Comparison of ENCODE assay signal across 8 mouse cellular contexts in the genomic region with DNA sequence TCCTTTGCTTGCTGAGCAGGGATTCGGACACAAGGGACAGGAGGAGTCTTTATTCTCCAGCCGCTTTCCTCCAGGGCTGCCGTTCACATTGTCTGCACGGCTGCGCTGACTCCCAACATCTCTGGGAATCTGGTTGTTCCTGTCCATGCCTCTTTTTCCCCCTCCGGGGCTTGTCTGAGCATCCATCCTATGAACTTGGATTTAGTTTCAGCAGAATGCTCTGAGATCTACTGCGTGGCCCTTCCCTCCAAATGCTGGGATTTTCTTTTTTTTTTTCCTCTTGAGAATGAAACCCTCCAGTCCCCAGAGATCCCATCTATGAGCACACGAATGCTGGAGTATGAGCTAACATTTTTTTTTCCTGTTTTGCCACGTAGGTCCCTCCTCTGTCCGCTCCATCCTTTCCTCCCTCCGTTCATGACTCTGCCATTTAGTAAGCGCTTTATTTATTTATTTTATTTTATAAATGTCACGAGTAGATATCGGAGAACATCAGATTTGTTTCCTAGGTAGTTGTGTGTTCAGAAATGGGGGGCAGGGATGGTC. TPM values are rescaled to one million over a fixed set of nuclear protein-coding genes. Genes with fewer than 3 reads are reported as not detected.
DNase-seq lines count a peak whose midpoint lies in the region; ATAC-seq and TF ChIP-seq lines count a peak whose summit lies in the region.

No protein-coding gene starts in this region.

- no peak for ATAC-seq in heart, postnatal 0 days (ENCODE audit: insufficient read depth, low read depth)

- no peaks in the 10 kb centered on the region for H3K27me3 ChIP-seq in heart, postnatal 0 days (ENCODE audit: control insufficient read depth, insufficient read depth, low read length)
- no peaks in the 10 kb centered on the region for H3K27me3 ChIP-seq in hindbrain, embryonic 10.5 days (ENCODE audit: insufficient read depth, poor library complexity, severe bottlenecking)
- H3K27me3 ChIP-seq in midbrain, embryonic 10.5 days (ENCODE audit: low read depth, poor library complexity, severe bottlenecking): no peaks in the 10 kb centered on the region

- TF ChIP-seq POLR2A in brain, embryonic 14.5 days (IDR thresholded peaks at IDR 0.05; ENCODE audit: borderline replicate concordance, extremely low read depth, insufficient read depth, insufficient read length, poor library complexity, severe bottlenecking): no peak

- H3K36me3 ChIP-seq in heart, postnatal 0 days (replicated peaks; ENCODE audit: control insufficient read depth, insufficient read depth, low read length): no peaks in the 10 kb centered on the region
- H3K36me3 ChIP-seq in hindbrain, embryonic 10.5 days: 0 out of 2 replicates have a peak, but pooled peaks cover 2% of the 10 kb centered on the region
- H3K36me3 ChIP-seq in midbrain, embryonic 10.5 days: no peaks in the 10 kb centered on the region

- peak overlapping the region; percentile 2; the same call in 1 of the 2 replicates for H3K4me3 ChIP-seq in heart, postnatal 0 days (ENCODE audit: low read depth, low read length)
- peak overlapping the region; percentile 97 for H3K4me3 ChIP-seq in hindbrain, embryonic 10.5 days
- H3K4me3 ChIP-seq in midbrain, embryonic 10.5 days: peak overlapping the region; percentile 93

- WGBS in heart, postnatal 0 days: 57% methylated on average over 14 of the region's 14 CpGs
- 34% methylated on average over 14 of the region's 14 CpGs for WGBS in hindbrain, embryonic 10.5 days
- 34% methylated on average over 14 of the region's 14 CpGs for WGBS in midbrain, embryonic 10.5 days

- H3K4me2 ChIP-seq in heart, postnatal 0 days (ENCODE audit: low read depth, low read length): peak overlapping the region; percentile 93; the same call in 1 of the 2 replicates

- peaks cover 27% of the 10 kb centered on the region; the same call in 1 of the 2 replicates for H3K4me1 ChIP-seq in heart, postnatal 0 days (ENCODE audit: control insufficient read depth, insufficient read depth)
- peaks cover 66% of the 10 kb centered on the region for H3K4me1 ChIP-seq in hindbrain, embryonic 10.5 days (replicated peaks)
- peaks cover 64% of the 10 kb centered on the region for H3K4me1 ChIP-seq in midbrain, embryonic 10.5 days

- H3K9ac ChIP-seq in heart, postnatal 0 days (replicated peaks; ENCODE audit: low read depth, low read length): no peak overlapping the region

- no peak for TF ChIP-seq EP300 in heart, postnatal 0 days (IDR thresholded peaks at IDR 0.05; ENCODE audit: low read depth)

- TF ChIP-seq CTCF in heart, postnatal 0 days (IDR thresholded peaks at IDR 0.05; ENCODE audit: low read depth): no peak
- TF ChIP-seq CTCF in brain, embryonic 14.5 days (IDR thresholded peaks at IDR 0.05; ENCODE audit: borderline replicate concordance, extremely low read depth, insufficient read depth, insufficient read length): no peak

- H3K9me3 ChIP-seq in heart, postnatal 0 days (replicated peaks; ENCODE audit: control insufficient read depth, low read length): no peaks in the 10 kb centered on the region
- no peaks in the 10 kb centered on the region for H3K9me3 ChIP-seq in hindbrain, embryonic 10.5 days
- H3K9me3 ChIP-seq in midbrain, embryonic 10.5 days (replicated peaks): no peaks in the 10 kb centered on the region

- DNase-seq in heart, postnatal 0 days (ENCODE audit: low spot score): no peak
- no peak for DNase-seq in heart, adult 9 months (ENCODE audit: low spot score in 2 of 2)
- peak; percentile 54 for DNase-seq in brain, embryonic 14.5 days (ENCODE audit: low read depth)
- DNase-seq in hindbrain, embryonic 10.5 days (ENCODE audit: low spot score): peak; percentile 33
- DNase-seq in midbrain, embryonic 10.5 days (ENCODE audit: low spot score): peak; percentile 46
- no peak for DNase-seq in thymus, postnatal 0 days (ENCODE audit: low spot score)
- DNase-seq in spleen, postnatal 14 days (ENCODE audit: low spot score in 2 of 2): no peak
- no peak for DNase-seq in layer of hippocampus, adult 9-11 months

- H3K27ac ChIP-seq in heart, postnatal 0 days (ENCODE audit: low read depth): no peak overlapping the region
- peak overlapping the region; percentile 97 for H3K27ac ChIP-seq in hindbrain, embryonic 10.5 days
- H3K27ac ChIP-seq in midbrain, embryonic 10.5 days (replicated peaks): peak overlapping the region; percentile 97

RNA-seq across cellular contexts. Expression of gene Cmip, which starts 4.1 kb away (rescaled TPM):
- 11.1 and 19.6 TPM in 2 replicates for total RNA-seq in heart, postnatal 0 days (2014; rRNA removed; ENCODE audit: low replicate concordance)
- polyA plus RNA-seq in heart, postnatal 0 days (2015; fragmentation: Nextera tagmentation; extraction: Ambion mirVana): 4.9 and 5.7 TPM in 2 replicates
- polyA plus RNA-seq in brain, embryonic 14.5 days (2012; rRNA removed): 140 and 205 TPM in 2 replicates
- 10.6 and 14.0 TPM in 2 replicates for polyA plus RNA-seq in hindbrain, embryonic 10.5 days (2016; fragmentation: Nextera tagmentation; extraction: Ambion mirVana)
- polyA plus RNA-seq in midbrain, embryonic 10.5 days (2016; fragmentation: Nextera tagmentation; extraction: Ambion mirVana): 9.3 and 11.2 TPM in 2 replicates
- polyA plus RNA-seq in thymus, postnatal 0 days (2015; fragmentation: Nextera tagmentation; extraction: Ambion mirVana): 31.9 and 39.9 TPM in 2 replicates

Comparison
In these comparisons a context has a peak if more than half of its experiments do, and no peak if none do; other contexts are left out.
1. DNase-seq: peak in brain, embryonic 14.5 days (single experiment), hindbrain, embryonic 10.5 days (single experiment) and midbrain, embryonic 10.5 days (single experiment); none in heart, postnatal 0 days (single experiment), heart, adult 9 months (0 of 2), thymus, postnatal 0 days (single experiment), spleen, postnatal 14 days (0 of 2) and layer of hippocampus, adult 9-11 months (single experiment).
2. H3K4me3 ChIP-seq: peak in every context shown above with its lines; median percentile 97 in hindbrain, embryonic 10.5 days; 93 in midbrain, embryonic 10.5 days; 2 in heart, postnatal 0 days.